Mouse (Mus musculus): ENCODE measurements around the gene Txnip. TPM values are rescaled to one million over a fixed set of nuclear protein-coding genes. Genes with fewer than 3 reads are reported as not detected.
"Not testable (repeated sequence)": the region's sequence is repeated elsewhere in the genome, so short reads cannot be mapped to it uniquely, and the experiment has no call there.

The Txnip gene
- 48.9 and 75.6 TPM in 2 replicates for polyA plus RNA-seq (2014; fragmentation: Nextera tagmentation; extraction: Ambion mirVana)

DNA sequence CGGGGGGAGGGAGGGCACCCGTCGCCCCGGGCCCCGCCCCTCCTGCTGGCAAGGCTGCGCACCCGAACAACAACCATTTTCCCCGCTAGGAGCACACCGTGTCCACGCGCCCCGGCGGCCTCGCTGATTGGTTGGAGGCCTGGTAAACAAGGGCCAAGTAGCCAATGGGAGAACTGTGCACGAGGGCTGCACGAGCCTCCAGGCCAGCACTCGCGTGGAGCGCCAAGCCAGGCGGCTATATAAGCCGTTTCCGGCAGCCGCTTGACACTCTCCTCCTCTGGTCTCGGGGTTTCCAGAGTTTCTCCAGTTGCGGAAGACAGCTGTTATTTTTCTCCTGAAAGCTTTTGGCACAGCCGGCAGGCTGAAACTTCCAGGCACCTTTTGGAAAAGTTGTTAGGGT lies at the start of gene Txnip:
Gene Txnip, plus strand, starts transcription at position 264 of the 400 bp plus-strand sequence.
- no peaks in the 10 kb centered on the region for H3K9me3 ChIP-seq (ENCODE audit: control insufficient read depth, low read length)
- peak within 1 kb of the TSS; percentile 79 for H3K4me2 ChIP-seq (ENCODE audit: low read depth, low read length)
- H3K4me3 ChIP-seq (ENCODE audit: low read depth, low read length), result peak within 1 kb of the TSS; percentile 73
- no peaks in the 10 kb centered on the region; the same call in 1 of the 2 replicates for H3K36me3 ChIP-seq (ENCODE audit: control insufficient read depth, insufficient read depth, low read length)
- ATAC-seq (ENCODE audit: low read depth), result peak; percentile 99
- H3K4me1 ChIP-seq (ENCODE audit: control insufficient read depth, insufficient read depth, low read length), result peaks cover 32% of the 10 kb centered on the region
- no peaks in the 10 kb centered on the region for H3K27me3 ChIP-seq (ENCODE audit: control insufficient read depth, insufficient read depth, low read length)
- H3K9ac ChIP-seq (replicated peaks; ENCODE audit: low read depth, low read length), result peak within 1 kb of the TSS; percentile 67
- H3K27ac ChIP-seq (ENCODE audit: low read depth, low read length), result peak within 1 kb of the TSS; percentile 75
- under 1% methylated on average over 26 of the region's 26 CpGs for WGBS

DNA sequence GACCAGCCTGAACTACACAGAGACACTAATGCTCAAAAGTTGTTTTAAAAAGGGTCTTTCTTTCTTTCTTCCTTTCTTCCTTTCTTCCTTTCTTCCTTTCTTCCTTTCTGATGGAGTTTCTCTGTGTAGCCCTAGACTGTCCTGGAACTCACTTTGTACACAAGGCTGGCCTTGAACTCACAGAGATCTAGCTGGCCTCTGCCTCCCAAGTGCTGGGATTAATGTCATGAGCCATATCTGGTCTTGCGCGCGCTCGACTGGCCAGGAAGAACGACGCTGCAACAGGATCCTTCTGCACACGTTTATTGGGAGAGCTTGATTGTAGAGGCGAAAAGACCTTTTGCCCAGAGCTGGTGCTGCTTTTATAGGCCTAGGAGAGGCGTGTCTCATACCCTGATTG lies 49.8 kb upstream of the Txnip start:
- ATAC-seq (ENCODE audit: low read depth); H3K27ac ChIP-seq (ENCODE audit: low read depth, low read length); H3K27me3 ChIP-seq (ENCODE audit: control insufficient read depth, insufficient read depth, low read length); H3K4me3 ChIP-seq (ENCODE audit: low read depth, low read length); H3K9me3 ChIP-seq (ENCODE audit: control insufficient read depth, low read length); H3K4me2 ChIP-seq (ENCODE audit: low read depth, low read length); H3K36me3 ChIP-seq (ENCODE audit: control insufficient read depth, insufficient read depth, low read length); H3K9ac ChIP-seq (replicated peaks; ENCODE audit: low read depth, low read length); H3K4me1 ChIP-seq (ENCODE audit: control insufficient read depth, insufficient read depth, low read length): not testable (repeated sequence)
- WGBS, result 89% methylated on average over 7 of the region's 9 CpGs

DNA sequence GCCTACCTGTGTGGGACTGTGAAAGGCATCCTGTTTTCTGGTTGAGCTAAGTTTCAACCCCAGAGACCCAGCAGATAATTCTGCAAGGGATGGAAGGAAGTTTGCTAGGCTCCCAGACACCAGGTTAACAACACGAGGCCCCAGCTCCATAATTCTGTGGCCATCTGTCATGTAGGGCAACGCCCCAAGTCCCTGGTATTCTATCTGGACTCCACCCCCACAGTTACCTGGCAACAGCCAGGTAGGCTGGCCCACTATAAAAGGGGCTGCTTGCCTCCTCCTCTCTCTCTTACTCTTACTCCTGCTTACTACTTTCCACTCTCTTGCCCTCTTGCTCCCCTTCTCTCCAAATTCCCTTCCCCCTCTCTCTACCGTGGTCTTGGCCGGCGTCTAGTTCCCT lies 37.6 kb upstream of the Txnip start:
- Histone ChIP-seq H3K4me3 (ENCODE audit: low read depth, low read length) (no peak overlapping the region), H3K36me3 (ENCODE audit: control insufficient read depth, insufficient read depth, low read length) (no peaks in the 10 kb centered on the region), H3K9me3 (ENCODE audit: control insufficient read depth, low read length) (no peaks in the 10 kb centered on the region), H3K4me2 (ENCODE audit: low read depth, low read length) (no peak overlapping the region), H3K27ac (ENCODE audit: low read depth, low read length) (no peak overlapping the region), H3K4me1 (ENCODE audit: control insufficient read depth, insufficient read depth, low read length) (no peaks in the 10 kb centered on the region), H3K27me3 (ENCODE audit: control insufficient read depth, insufficient read depth, low read length) (no peaks in the 10 kb centered on the region), H3K9ac (replicated peaks; ENCODE audit: low read depth, low read length) (no peak overlapping the region)
- ATAC-seq (ENCODE audit: low read depth), result no peak
- 50% methylated on average over 5 of the region's 5 CpGs for WGBS

GRCm38 (mm10) chr3:96522149-96522548 lies 35.6 kb upstream of the Txnip start:
- Histone ChIP-seq H3K27me3 (ENCODE audit: control insufficient read depth, insufficient read depth, low read length) (peaks cover 4% of the 10 kb centered on the region), H3K9me3 (ENCODE audit: control insufficient read depth, low read length) (no peaks in the 10 kb centered on the region), H3K36me3 (ENCODE audit: control insufficient read depth, insufficient read depth, low read length) (no peaks in the 10 kb centered on the region), H3K27ac (ENCODE audit: low read depth, low read length) (no peak overlapping the region), H3K4me3 (ENCODE audit: low read depth, low read length) (no peak overlapping the region), H3K9ac (replicated peaks; ENCODE audit: low read depth, low read length) (no peak overlapping the region), H3K4me2 (ENCODE audit: low read depth, low read length) (no peak overlapping the region), H3K4me1 (ENCODE audit: control insufficient read depth, insufficient read depth, low read length) (0 out of 2 replicates have a peak, but pooled peaks cover 3% of the 10 kb centered on the region)
- 72% methylated on average over 4 of the region's 4 CpGs for WGBS
- no peak for ATAC-seq (ENCODE audit: low read depth)

- ATAC-seq (ENCODE audit: low read depth), result no peak
- 75% methylated on average over 12 of the region's 12 CpGs for WGBS
- Histone ChIP-seq H3K27ac (ENCODE audit: low read depth, low read length) (no peak overlapping the region), H3K36me3 (ENCODE audit: control insufficient read depth, insufficient read depth, low read length) (no peaks in the 10 kb centered on the region), H3K9ac (replicated peaks; ENCODE audit: low read depth, low read length) (no peak overlapping the region), H3K4me3 (ENCODE audit: low read depth, low read length) (no peak overlapping the region), H3K27me3 (ENCODE audit: control insufficient read depth, insufficient read depth, low read length) (peaks cover 10% of the 10 kb centered on the region), H3K9me3 (ENCODE audit: control insufficient read depth, low read length) (no peaks in the 10 kb centered on the region), H3K4me1 (ENCODE audit: control insufficient read depth, insufficient read depth, low read length) (0 out of 2 replicates have a peak, but pooled peaks cover 6% of the 10 kb centered on the region), H3K4me2 (ENCODE audit: low read depth, low read length) (no peak overlapping the region)
Measured at GRCm38 (mm10) chr3:96524028-96524810, 33.5 kb upstream of the Txnip start.

DNA sequence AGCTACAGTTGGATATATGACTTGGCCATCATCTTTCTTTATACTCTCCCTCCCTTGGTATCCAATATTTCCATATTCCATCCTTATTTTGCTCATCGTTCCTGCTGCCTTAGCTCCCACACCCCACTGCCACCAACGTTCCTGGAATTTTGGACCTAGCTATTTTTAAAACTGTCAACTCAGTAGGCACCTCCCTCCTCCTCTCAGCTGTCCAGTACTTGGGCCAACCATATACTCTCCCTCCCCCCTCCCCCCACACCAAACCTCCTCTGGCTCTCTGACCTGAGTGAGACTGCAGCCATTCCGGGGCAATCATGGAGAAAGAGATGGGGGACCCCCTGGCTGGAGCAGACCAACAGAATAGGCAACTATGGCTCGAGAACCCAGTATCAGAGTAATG lies 32.8 kb upstream of the Txnip start, which contains the start of gene Hfe2:
Gene Hfe2, plus strand, starts transcription at position 259 of the 400 bp plus-strand sequence.
- Histone ChIP-seq H3K36me3 (ENCODE audit: control insufficient read depth, insufficient read depth, low read length) (no peaks in the 10 kb centered on the region), H3K27ac (ENCODE audit: low read depth, low read length) (no peak within 1 kb of the TSS), H3K27me3 (ENCODE audit: control insufficient read depth, insufficient read depth, low read length) (peaks cover 10% of the 10 kb centered on the region), H3K4me2 (ENCODE audit: low read depth, low read length) (no peak within 1 kb of the TSS), H3K4me3 (ENCODE audit: low read depth, low read length) (no peak within 1 kb of the TSS), H3K9me3 (ENCODE audit: control insufficient read depth, low read length) (no peaks in the 10 kb centered on the region), H3K9ac (replicated peaks; ENCODE audit: low read depth, low read length) (no peak within 1 kb of the TSS), H3K4me1 (ENCODE audit: control insufficient read depth, insufficient read depth, low read length) (0 out of 2 replicates have a peak, but pooled peaks cover 6% of the 10 kb centered on the region)
- WGBS, result 86% methylated on average over 4 of the region's 4 CpGs
- no peak for ATAC-seq (ENCODE audit: low read depth)

- whole genome bisulfite sequencing, result 79% methylated on average over 11 of the region's 11 CpGs
- Histone ChIP-seq H3K36me3 (ENCODE audit: control insufficient read depth, insufficient read depth, low read length) (no peaks in the 10 kb centered on the region), H3K9ac (replicated peaks; ENCODE audit: low read depth, low read length) (no peak overlapping the region), H3K9me3 (ENCODE audit: control insufficient read depth, low read length) (no peaks in the 10 kb centered on the region), H3K27me3 (ENCODE audit: control insufficient read depth, insufficient read depth, low read length) (peaks cover 10% of the 10 kb centered on the region), H3K27ac (ENCODE audit: low read depth, low read length) (no peak overlapping the region), H3K4me3 (ENCODE audit: low read depth, low read length) (no peak overlapping the region), H3K4me1 (ENCODE audit: control insufficient read depth, insufficient read depth, low read length) (0 out of 2 replicates have a peak, but pooled peaks cover 6% of the 10 kb centered on the region), H3K4me2 (ENCODE audit: low read depth, low read length) (no peak overlapping the region)
- no peak; the same call in 1 of the 2 replicates for ATAC-seq (ENCODE audit: low read depth)
Measured at GRCm38 (mm10) chr3:96526013-96526762, 31.6 kb upstream of the Txnip start.

DNA sequence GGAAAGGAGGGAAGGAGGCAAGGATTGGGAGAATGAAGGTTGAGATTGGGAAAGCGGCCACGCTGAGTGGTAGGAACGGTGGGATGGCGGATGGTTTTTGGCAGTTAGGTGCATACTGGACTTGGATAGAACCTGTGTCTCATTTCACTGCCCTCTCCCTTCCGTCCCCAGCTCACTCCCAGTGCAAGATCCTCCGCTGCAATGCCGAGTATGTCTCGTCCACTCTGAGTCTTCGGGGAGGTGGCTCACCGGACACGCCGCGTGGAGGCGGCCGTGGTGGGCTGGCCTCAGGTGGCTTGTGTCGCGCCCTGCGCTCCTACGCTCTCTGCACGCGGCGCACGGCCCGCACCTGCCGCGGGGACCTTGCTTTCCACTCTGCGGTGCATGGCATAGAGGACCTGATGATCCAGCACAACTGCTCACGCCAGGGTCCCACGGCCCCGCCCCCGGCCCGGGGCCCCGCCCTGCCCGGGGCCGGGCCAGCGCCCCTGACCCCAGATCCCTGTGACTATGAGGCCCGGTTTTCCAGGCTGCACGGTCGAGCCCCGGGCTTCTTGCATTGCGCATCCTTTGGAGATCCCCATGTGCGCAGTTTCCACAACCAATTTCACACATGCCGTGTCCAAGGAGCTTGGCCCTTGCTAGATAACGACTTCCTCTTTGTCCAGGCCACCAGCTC lies 30.8 kb upstream of the Txnip start:
- H3K9ac ChIP-seq (replicated peaks; ENCODE audit: low read depth, low read length), result peak overlapping the region; percentile 41
- H3K36me3 ChIP-seq (ENCODE audit: control insufficient read depth, insufficient read depth, low read length), result no peaks in the 10 kb centered on the region
- H3K27ac ChIP-seq (ENCODE audit: low read depth, low read length), result no peak overlapping the region
- peak overlapping the region; percentile 34 for H3K4me3 ChIP-seq (ENCODE audit: low read depth, low read length)
- peaks cover 10% of the 10 kb centered on the region for H3K27me3 ChIP-seq (ENCODE audit: control insufficient read depth, insufficient read depth, low read length)
- 4% methylated on average over 44 of the region's 44 CpGs for WGBS
- peak; percentile 61 for ATAC-seq (ENCODE audit: low read depth)
- H3K4me2 ChIP-seq (ENCODE audit: low read depth, low read length), result peak overlapping the region; percentile 75
- H3K9me3 ChIP-seq (ENCODE audit: control insufficient read depth, low read length), result no peaks in the 10 kb centered on the region
- H3K4me1 ChIP-seq (ENCODE audit: control insufficient read depth, insufficient read depth, low read length), result 0 out of 2 replicates have a peak, but pooled peaks cover 6% of the 10 kb centered on the region

Data from neural tube, embryonic 14.5 days (tissue).